Mouse (Mus musculus) liver, embryonic 13.5 days (tissue): Measurements from ENCODE around the gene Cd19. TPM values are rescaled to one million over a fixed set of nuclear protein-coding genes. Genes with fewer than 3 reads are reported as not detected.

Source experiments
- ATAC-seq: fragments of 200-750 bp; cut with Nextera tagmentation; 2 replicates; pipeline ENCODE4 v1.8.0; 2017; ENCODE audit warnings: low read depth, mild to moderate bottlenecking, moderate number of reproducible peaks, moderate library complexity
- DNase-seq: peaks from one replicate; pipeline ENCODE4 v3.0.0; 2022
- H3K27ac ChIP-seq: fragments of 300-500 bp; sonication (generic); 2 replicates; pipeline ENCODE4 v1.5.1; 2015; ENCODE audit warnings: moderate library complexity, mild to moderate bottlenecking, inconsistent platforms
- H3K27me3 ChIP-seq: fragments of 300-500 bp; sonication (generic); 2 replicates; pipeline ENCODE4 v1.6.1; 2015; ENCODE audit warnings: mild to moderate bottlenecking, inconsistent platforms
- H3K36me3 ChIP-seq: fragments of 300-500 bp; sonication (generic); 2 replicates; pipeline ENCODE4 v1.6.1; 2015; ENCODE audit warnings: mild to moderate bottlenecking, inconsistent platforms
- H3K4me1 ChIP-seq: fragments of 300-500 bp; sonication (generic); replicated peaks from 2 replicates; pipeline ENCODE4 v1.6.1; 2015; ENCODE audit warnings: inconsistent platforms
- H3K4me2 ChIP-seq: fragments of 300-500 bp; sonication (generic); 2 replicates; pipeline ENCODE4 v1.6.1; 2015; ENCODE audit warnings: inconsistent platforms, mild to moderate bottlenecking, moderate library complexity
- H3K4me3 ChIP-seq: fragments of 300-500 bp; sonication (generic); replicated peaks from 2 replicates; pipeline ENCODE4 v1.5.1; 2015; ENCODE audit warnings: mild to moderate bottlenecking, inconsistent platforms
- H3K9ac ChIP-seq: fragments of 300-500 bp; sonication (generic); 2 replicates; pipeline ENCODE4 v1.6.1; 2015; ENCODE audit warnings: mild to moderate bottlenecking, inconsistent platforms
- H3K9me3 ChIP-seq: fragments of 300-500 bp; sonication (generic); replicated peaks from 2 replicates; pipeline ENCODE4 v1.6.1; 2016; ENCODE audit warnings: inconsistent platforms
- WGBS: fragments of 180-500 bp; shearing (Covaris S2); methylation state at CpG from one replicate; pipeline ENCODE4 v1.1.7; 2015; ENCODE audit not compliant: insufficient replicate concordance; 5-methylcytosine and 5-hydroxymethylcytosine counted together
- polyA plus RNA-seq: library from polyadenylated mRNA; unstranded; fragments of >200 nt; fragmentation: Nextera tagmentation; extraction: Ambion mirVana; gene quantifications from 2 replicates; pipeline ENCODE4 v1.2.1, GENCODE M21; 2015

Gene Cd19
- polyA plus RNA-seq, 1 experiment from 2014 or later, result 0.23 TPM

DNA sequence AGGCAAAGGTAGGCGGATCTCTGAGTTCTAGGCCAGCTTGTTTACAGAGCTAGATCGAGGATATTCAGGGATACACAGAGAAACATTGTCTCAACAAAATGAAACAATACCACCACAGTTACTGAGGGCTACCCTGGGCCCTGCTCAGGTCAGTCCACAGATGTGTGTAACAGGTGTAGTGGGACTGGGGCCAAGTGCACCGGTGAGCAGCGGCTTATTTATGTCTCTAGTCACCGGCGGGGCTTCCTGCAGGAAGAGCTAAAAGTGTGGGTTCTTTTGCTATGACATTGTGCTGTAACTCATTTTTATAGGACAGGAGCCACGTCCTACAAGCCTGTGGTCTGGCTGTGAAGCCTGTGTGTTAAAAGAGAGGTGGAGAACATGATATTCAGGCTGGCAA is 39.2 kb upstream of the Cd19 start:
- 58% methylated on average over 7 of the region's 7 CpGs for WGBS
- Histone ChIP-seq H3K9me3 (no peaks in the 10 kb centered on the region), H3K4me1 (peaks cover 4% of the 10 kb centered on the region; the same call in 1 of the 2 replicates), H3K36me3 (no peaks in the 10 kb centered on the region), H3K27ac (no peak overlapping the region), H3K27me3 (no peaks in the 10 kb centered on the region), H3K4me3 (no peak overlapping the region), H3K4me2 (no peak overlapping the region), H3K9ac (no peak overlapping the region)
- ATAC-seq (no peak), DNase-seq (no peak)

DNA sequence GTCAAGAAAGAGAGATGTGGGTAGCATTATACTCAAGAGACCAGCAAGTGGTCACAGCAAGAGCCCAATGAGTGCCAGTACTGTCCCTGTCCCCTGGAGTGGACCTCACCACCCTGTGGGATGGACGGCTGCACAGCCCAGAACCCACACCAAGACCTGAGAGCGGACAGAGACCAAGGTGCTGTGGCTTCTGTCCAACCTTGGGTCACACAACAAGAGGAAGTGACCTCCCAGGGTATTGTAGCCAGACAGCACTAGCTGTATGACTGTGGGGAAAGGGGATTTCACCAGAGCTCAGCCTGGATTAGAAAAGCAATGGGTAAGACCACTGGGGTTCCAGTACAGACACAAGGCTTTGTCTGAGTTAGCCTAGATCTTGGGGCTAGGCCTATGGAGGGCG is 37.6 kb upstream of the Cd19 start:
- no peaks in the 10 kb centered on the region for H3K9me3 ChIP-seq
- ATAC-seq, result no peak
- H3K27me3 ChIP-seq, result no peaks in the 10 kb centered on the region
- no peak overlapping the region for H3K9ac ChIP-seq
- H3K4me2 ChIP-seq, result no peak overlapping the region
- H3K27ac ChIP-seq, result no peak overlapping the region
- 78% methylated on average over 3 of the region's 3 CpGs for WGBS
- no peak for DNase-seq
- H3K4me3 ChIP-seq, result no peak overlapping the region
- H3K4me1 ChIP-seq, result peaks cover 4% of the 10 kb centered on the region; the same call in 1 of the 2 replicates
- no peaks in the 10 kb centered on the region for H3K36me3 ChIP-seq

DNA sequence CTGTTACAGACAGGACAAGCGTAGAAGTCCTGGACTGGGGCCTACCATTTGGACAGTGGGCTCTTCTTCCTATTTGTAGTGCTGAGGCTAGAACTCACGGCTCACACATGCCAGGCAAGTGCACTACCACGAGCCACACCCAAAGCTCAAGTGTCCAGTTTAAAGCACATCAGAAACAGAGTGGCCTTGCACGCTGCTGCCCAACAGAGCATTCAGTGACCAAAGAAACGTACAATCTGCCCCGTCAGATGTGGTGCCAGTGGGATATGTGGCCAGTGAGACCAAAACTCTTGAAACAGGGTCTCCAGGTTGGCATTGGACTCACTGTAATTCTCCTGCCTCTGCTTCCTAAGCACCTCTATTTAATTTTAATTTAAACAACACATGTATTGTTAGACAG is 36.0 kb upstream of the Cd19 start:
- H3K9ac ChIP-seq, result no peak overlapping the region
- no peak for ATAC-seq
- no peak for DNase-seq
- H3K4me3 ChIP-seq, result no peak overlapping the region
- H3K27ac ChIP-seq, result no peak overlapping the region
- H3K36me3 ChIP-seq, result peaks cover 7% of the 10 kb centered on the region
- no peaks in the 10 kb centered on the region for H3K4me1 ChIP-seq
- no peaks in the 10 kb centered on the region for H3K27me3 ChIP-seq
- H3K4me2 ChIP-seq, result no peak overlapping the region
- 75% methylated on average over 6 of the region's 6 CpGs for WGBS
- H3K9me3 ChIP-seq, result no peaks in the 10 kb centered on the region

DNA sequence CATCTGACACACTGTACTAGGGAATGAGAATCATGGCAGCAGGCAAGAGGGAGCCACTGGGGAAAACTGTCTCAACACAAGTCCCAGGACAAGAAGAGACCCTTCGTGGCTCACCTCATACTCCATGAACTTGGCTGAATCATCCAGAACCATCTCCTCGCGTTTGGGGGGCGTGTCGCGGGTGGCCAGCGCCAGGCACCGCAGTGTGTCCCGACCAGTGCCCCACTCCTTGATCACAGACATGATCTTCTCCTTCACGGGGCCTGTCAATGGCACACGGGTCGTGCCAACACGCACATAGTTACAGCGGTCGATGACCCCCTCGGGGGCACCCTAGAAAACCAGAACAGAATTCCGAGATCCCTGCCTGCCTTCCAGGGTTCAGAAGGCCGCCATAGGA is 35.3 kb upstream of the Cd19 start:
- WGBS, result 78% methylated on average over 18 of the region's 18 CpGs

DNA sequence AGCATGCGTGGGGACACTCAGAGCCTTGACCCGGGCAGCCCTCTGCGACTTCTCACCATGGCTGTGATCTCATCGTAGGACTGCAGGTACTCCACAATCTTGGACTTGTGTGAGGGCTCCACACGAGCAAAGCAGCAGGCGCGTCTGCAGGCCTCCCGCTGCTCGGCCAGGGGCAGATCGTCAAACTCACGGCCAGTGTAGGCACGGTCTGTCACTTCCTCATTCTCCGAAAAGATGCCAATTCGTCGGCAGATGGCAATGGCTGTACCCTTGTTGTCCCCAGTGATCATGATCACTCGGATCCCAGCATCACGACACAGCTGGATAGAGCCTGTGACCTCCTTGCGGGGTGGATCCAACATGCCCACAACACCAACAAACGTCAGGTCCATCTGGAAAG is 33.8 kb upstream of the Cd19 start:
- Histone ChIP-seq H3K4me2 (no peak overlapping the region), H3K27ac (no peak overlapping the region), H3K27me3 (no peaks in the 10 kb centered on the region), H3K36me3 (peaks cover 24% of the 10 kb centered on the region), H3K4me3 (no peak overlapping the region), H3K9ac (no peak overlapping the region), H3K4me1 (no peaks in the 10 kb centered on the region), H3K9me3 (no peaks in the 10 kb centered on the region)
- 72% methylated on average over 19 of the region's 19 CpGs for WGBS
- DNase-seq (no peak), ATAC-seq (no peak)

More for the DNA sequence above, 35.3 kb upstream of the Cd19 start:
- Histone ChIP-seq H3K9me3 (no peaks in the 10 kb centered on the region), H3K27ac (no peak overlapping the region), H3K4me3 (no peak overlapping the region), H3K27me3 (no peaks in the 10 kb centered on the region), H3K36me3 (peaks cover 13% of the 10 kb centered on the region), H3K9ac (no peak overlapping the region), H3K4me2 (no peak overlapping the region), H3K4me1 (no peaks in the 10 kb centered on the region)
- ATAC-seq (no peak), DNase-seq (no peak)

DNA sequence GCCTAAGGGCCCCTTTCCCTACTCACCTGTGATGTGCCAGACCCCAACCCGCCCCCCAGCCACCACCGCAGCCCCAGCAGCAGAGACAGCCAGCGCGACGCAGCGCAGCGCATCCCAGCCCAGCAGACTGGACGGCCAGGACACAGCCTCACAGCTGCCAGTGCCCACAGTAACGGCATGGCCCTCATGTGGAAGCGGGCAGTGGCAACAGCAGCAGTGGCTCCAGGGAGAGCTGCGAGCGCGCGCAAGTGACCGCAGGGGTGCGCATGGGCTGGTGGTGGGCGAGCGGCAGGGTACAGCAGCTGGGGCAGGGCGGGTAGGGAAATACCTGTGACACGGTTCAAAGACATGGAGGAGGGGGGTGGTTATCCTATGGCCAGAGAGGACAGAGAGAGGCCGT is 31.5 kb upstream of the Cd19 start:
- Histone ChIP-seq H3K36me3 (peaks cover 24% of the 10 kb centered on the region), H3K4me2 (no peak overlapping the region), H3K9ac (no peak overlapping the region), H3K4me1 (no peaks in the 10 kb centered on the region), H3K9me3 (no peaks in the 10 kb centered on the region), H3K27ac (no peak overlapping the region), H3K4me3 (no peak overlapping the region), H3K27me3 (no peaks in the 10 kb centered on the region)
- DNase-seq (no peak), ATAC-seq (no peak)
- 90% methylated on average over 21 of the region's 21 CpGs for WGBS

DNA sequence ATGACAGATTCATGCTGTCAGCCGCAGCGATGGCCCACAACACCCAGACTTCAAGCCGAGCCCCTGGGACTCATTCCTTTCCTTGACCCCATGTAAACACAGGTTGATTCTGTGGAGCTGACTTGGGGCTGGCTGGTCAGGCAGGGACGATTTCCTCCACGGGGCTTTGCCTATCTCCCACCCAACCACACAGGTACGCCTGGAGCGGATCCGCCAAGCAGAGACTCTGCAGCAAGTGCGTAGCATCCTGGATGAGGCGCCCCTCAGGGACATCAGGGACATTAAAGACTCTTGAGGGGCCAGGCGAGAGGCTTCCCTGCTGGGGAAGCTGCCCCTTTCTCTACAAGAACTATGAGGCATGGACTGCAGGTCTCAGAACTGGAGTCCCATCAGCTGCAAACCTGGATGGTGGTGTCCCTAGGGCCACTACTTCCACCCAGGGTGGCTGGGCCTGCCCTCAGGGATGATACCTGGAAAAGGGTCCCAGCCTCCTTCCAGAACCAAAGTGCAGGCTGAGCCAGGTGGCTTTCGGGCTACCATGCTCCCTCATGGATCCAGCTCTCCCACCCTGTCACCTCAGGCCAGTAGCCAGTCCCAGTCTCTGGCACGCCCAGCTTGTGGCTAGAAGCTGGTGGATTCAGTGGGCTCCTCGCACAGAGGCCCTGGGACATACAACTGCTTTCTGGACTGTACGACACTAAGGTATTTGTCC is 30.6 kb upstream of the Cd19 start:
- H3K4me2 ChIP-seq, result no peak overlapping the region
- WGBS, result 80% methylated on average over 15 of the region's 15 CpGs
- no peak overlapping the region for H3K27ac ChIP-seq
- peaks cover 24% of the 10 kb centered on the region for H3K36me3 ChIP-seq
- no peak overlapping the region for H3K4me3 ChIP-seq
- no peak overlapping the region for H3K9ac ChIP-seq
- no peaks in the 10 kb centered on the region for H3K9me3 ChIP-seq
- ATAC-seq (no peak), DNase-seq (no peak)
- no peaks in the 10 kb centered on the region for H3K4me1 ChIP-seq
- no peaks in the 10 kb centered on the region for H3K27me3 ChIP-seq

DNA sequence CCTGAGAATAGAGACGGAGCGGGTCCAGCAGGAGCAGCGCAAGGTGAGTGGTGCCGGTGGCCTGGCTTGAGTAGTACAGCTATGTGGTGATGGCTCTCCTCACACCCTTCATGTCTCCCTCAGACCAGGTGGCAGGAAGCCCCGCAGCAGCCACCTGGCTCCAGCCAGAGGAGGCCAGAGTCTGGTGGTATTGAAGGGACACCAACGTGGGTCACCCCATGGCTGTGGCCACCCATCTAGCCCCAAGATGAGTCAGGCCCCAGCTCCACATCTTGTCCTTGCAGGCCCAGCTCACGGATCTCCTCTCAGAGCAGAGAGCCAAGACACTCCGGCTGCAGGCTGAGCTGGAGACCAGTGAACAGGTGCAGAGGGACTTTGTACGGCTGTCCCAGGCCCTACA is 29.8 kb upstream of the Cd19 start:
- Histone ChIP-seq H3K4me3 (no peak overlapping the region), H3K27ac (no peak overlapping the region), H3K27me3 (no peaks in the 10 kb centered on the region), H3K4me2 (no peak overlapping the region), H3K4me1 (no peaks in the 10 kb centered on the region), H3K36me3 (peaks cover 24% of the 10 kb centered on the region), H3K9me3 (no peaks in the 10 kb centered on the region), H3K9ac (no peak overlapping the region; the same call in 1 of the 2 replicates)
- DNase-seq (no peak), ATAC-seq (no peak)
- WGBS, result 88% methylated on average over 9 of the region's 9 CpGs

DNA sequence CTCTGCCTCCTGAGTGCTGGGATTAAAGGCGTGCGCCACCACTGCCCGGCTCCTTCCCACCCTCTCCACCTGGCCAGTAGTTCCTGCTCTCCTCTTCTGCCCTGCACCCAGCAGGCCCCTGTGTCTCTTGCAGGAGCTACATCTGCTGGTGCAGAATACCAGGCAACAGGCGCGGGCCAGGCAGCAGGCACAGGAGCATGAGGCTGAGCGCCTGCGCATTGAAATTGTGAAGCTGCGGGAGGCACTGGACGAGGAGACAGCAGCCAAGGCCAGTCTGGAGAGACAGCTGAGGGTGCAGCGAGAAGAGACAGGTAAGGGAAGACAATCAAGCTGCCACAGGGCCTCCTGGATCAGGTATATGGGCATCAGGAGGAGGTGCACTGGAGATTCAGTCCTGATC is 29.3 kb upstream of the Cd19 start:
- DNase-seq (no peak), ATAC-seq (no peak)
- H3K27ac ChIP-seq, result no peak overlapping the region
- H3K27me3 ChIP-seq, result no peaks in the 10 kb centered on the region
- no peak overlapping the region for H3K9ac ChIP-seq
- 85% methylated on average over 10 of the region's 10 CpGs for WGBS
- no peaks in the 10 kb centered on the region for H3K4me1 ChIP-seq
- H3K9me3 ChIP-seq, result no peaks in the 10 kb centered on the region
- H3K4me3 ChIP-seq, result no peak overlapping the region
- no peak overlapping the region for H3K4me2 ChIP-seq
- H3K36me3 ChIP-seq, result peaks cover 24% of the 10 kb centered on the region

DNA sequence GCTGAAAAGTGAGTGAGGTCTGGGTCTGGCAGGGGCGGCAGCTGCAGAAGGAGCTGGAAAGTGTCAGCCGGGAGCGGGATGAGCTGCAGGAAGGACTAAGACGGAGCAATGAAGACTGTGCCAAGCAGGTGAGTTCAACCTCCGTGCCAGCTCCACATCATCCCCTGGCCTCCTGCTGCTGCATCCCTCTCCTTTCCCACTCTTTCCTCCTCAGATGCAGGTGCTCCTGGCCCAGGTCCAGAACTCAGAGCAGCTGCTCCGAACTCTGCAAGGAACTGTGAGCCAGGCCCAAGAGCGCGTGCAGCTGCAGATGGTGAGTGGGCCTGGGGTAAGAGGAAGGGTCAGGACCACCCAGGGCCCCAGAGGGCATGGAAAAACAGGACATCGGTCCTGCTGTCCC is 25.4 kb upstream of the Cd19 start:
- ATAC-seq, result no peak
- 80% methylated on average over 9 of the region's 9 CpGs for WGBS
- H3K9ac ChIP-seq, result no peak overlapping the region

DNA sequence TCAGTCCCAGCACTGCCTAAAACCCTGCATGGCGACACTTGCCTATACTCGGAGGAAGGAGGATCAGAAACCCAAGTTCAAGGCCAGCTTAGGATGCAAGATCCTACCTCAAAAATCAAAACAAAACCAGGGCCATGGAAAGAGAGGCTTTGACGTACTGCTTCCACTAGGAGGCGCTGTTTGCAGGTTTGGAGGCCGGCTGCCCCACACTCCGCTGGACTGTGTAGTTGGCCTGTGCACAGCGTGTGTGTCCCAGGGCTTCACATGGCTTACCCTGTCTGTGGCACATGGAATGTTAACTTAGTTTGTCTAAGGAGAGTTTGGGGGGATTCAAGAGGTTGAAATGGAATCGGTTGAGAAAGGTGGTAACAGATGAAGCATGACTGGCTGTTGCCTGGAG is 22.2 kb upstream of the Cd19 start:
- Histone ChIP-seq H3K9me3 (no peaks in the 10 kb centered on the region), H3K9ac (no peak overlapping the region), H3K27ac (no peak overlapping the region), H3K4me3 (no peak overlapping the region), H3K36me3 (0 out of 2 replicates have a peak, but pooled peaks cover 5% of the 10 kb centered on the region), H3K4me1 (0 out of 2 replicates have a peak, but pooled peaks cover under 1% of the 10 kb centered on the region), H3K4me2 (no peak overlapping the region), H3K27me3 (no peaks in the 10 kb centered on the region)
- ATAC-seq, result peak; percentile 47; the same call in 1 of the 2 replicates
- 21% methylated on average over 8 of the region's 8 CpGs for WGBS
- peak; percentile 34 for DNase-seq

More for the DNA sequence above, 25.4 kb upstream of the Cd19 start:
- H3K9me3 ChIP-seq, result no peaks in the 10 kb centered on the region
- H3K4me3 ChIP-seq, result no peak overlapping the region
- peaks cover 12% of the 10 kb centered on the region for H3K36me3 ChIP-seq
- no peak overlapping the region for H3K27ac ChIP-seq
- H3K4me1 ChIP-seq, result no peaks in the 10 kb centered on the region
- DNase-seq, result no peak
- no peak overlapping the region for H3K4me2 ChIP-seq
- H3K27me3 ChIP-seq, result no peaks in the 10 kb centered on the region

DNA sequence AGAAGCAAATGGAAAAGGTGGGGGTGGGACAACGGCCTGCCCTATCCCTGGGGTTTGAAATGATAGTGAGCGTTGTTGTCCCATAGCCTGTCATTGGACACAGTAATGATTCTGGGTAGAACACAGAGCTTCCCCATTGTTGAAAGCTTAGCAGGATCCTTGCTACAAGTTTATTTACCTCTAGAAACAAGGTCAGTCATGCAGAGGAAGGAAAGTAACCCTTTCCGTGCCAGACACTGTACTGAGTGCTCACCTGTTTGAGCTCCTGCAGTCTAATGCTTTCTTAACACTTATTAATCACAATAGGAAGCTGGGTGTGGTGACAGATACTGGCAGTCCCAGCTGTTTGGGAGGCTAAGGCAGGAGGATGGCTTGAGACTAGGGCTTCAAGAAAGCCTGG is 21.1 kb upstream of the Cd19 start:
- H3K27me3 ChIP-seq, result no peaks in the 10 kb centered on the region
- 0 out of 2 replicates have a peak, but pooled peaks cover 5% of the 10 kb centered on the region for H3K36me3 ChIP-seq
- 77% methylated on average over 3 of the region's 3 CpGs for WGBS
- ATAC-seq (no peak), DNase-seq (no peak)
- no peak overlapping the region for H3K9ac ChIP-seq
- no peak overlapping the region for H3K4me3 ChIP-seq
- H3K9me3 ChIP-seq, result no peaks in the 10 kb centered on the region
- H3K27ac ChIP-seq, result no peak overlapping the region
- no peak overlapping the region for H3K4me2 ChIP-seq
- H3K4me1 ChIP-seq, result peaks cover 3% of the 10 kb centered on the region; the same call in 1 of the 2 replicates
